Mouse (Mus musculus): ENCODE measurements around the gene Tyk2. TPM values are rescaled to one million over a fixed set of nuclear protein-coding genes. Genes with fewer than 3 reads are reported as not detected.
A peak's percentile ranks its signal among the peaks of the same experiment; 100 is the strongest.

Gene Tyk2
- polyA plus RNA-seq, 1 experiment, result 11.4 TPM

DNA sequence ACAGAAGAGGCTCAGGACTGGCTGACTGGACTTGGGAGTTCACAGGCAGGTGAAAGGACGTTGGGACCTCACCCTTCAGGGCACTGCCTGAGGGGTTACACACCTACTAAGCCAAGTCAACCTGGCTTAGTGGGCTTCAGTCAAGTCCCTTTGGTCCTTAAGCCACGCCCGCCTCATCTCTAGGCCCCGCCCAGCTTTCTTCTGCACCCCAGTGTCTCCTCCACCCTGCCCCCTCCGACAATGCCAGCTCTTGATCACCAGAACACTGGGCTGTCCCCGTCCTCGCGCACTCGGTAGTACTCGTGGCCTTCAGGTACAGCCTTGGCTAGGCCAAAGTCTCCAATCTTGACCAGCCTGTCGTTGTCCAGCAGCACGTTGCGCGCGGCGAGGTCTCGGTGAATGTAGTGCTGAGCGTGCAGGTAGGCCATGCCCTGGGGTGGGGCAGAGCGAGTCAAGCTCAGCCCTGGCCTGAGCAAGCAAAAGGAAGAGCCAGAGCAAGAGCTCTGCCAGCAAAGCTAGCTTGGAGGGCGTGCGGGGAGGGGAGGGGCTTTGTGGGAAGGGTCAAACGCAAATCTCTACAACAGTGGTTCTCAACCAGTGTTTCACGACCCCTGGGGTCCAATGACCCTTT lies 23.3 kb downstream of the Tyk2 start:
- Histone ChIP-seq H3K4me3 (ENCODE audit: control insufficient read depth, low read depth, low read length) (no peak overlapping the region), H3K36me3 (ENCODE audit: control insufficient read depth, insufficient read depth, low read length) (no peaks in the 10 kb centered on the region), H3K4me1 (ENCODE audit: control insufficient read depth, insufficient read depth, low read length) (peaks cover 3% of the 10 kb centered on the region), H3K27me3 (ENCODE audit: control insufficient read depth, insufficient read depth, low read length) (no peaks in the 10 kb centered on the region), H3K27ac (ENCODE audit: control insufficient read depth, insufficient read depth, low read depth, low read length) (no peak overlapping the region)
- 0 out of 2 replicates have a peak, but pooled peaks have one; percentile 3 for TF ChIP-seq CTCF (IDR thresholded peaks at IDR 0.05; ENCODE audit: control insufficient read depth, insufficient read depth, insufficient replicate concordance, low read depth, low read length)
- peak; percentile 12; the same call in 1 of the 2 replicates for TF ChIP-seq POLR2A (IDR thresholded peaks at IDR 0.05; ENCODE audit: control insufficient read depth, low read depth, low read length)

DNA sequence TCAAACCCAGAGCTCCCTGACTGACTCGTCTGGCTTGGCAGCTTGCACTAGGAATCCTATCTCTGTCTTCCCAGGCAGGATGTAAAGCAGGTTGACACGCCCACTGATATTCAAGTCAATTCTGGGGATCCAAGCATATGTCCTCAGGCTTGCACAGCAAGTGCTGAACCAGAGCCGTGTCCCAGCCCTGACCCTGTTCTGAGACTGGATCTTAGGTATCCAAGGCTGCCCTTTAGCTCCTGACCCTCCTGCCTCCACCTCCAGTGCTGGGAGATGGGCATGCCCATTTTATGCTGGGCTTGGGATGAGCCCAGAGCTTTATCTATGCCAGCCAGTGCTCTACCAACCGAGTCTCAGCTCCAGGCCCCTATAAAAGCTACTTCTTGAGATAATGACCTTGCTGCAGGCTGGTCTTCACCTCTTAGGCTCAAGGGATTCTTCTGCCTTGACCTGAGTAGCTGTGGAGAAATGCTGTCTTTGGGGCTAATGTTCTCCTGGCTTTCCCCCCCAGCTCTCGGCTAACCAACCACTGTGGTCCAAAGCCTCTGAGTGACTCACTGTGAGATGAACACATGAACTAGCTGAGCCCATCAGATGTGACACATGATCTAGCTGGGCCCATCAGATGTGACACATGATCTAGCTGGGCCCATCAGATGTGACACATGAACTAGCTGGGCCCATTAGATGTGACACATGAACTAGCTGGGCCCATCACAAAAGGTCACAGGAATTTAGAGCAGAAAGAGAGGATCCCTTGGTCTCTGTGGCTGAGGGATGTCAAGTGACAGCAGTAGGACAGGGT lies 25.1 kb downstream of the Tyk2 start:
- Histone ChIP-seq H3K36me3 (ENCODE audit: control insufficient read depth, insufficient read depth, low read length) (no peaks in the 10 kb centered on the region; the same call in 1 of the 2 replicates), H3K4me1 (ENCODE audit: control insufficient read depth, insufficient read depth, low read length) (peaks cover 3% of the 10 kb centered on the region), H3K27ac (ENCODE audit: control insufficient read depth, insufficient read depth, low read depth, low read length) (no peak overlapping the region), H3K4me3 (ENCODE audit: control insufficient read depth, low read depth, low read length) (no peak overlapping the region), H3K27me3 (ENCODE audit: control insufficient read depth, insufficient read depth, low read length) (no peaks in the 10 kb centered on the region)
- TF ChIP-seq POLR2A (IDR thresholded peaks at IDR 0.05; ENCODE audit: control insufficient read depth, low read depth, low read length) (no peak), CTCF (IDR thresholded peaks at IDR 0.05; ENCODE audit: control insufficient read depth, insufficient read depth, insufficient replicate concordance, low read depth, low read length) (no peak)

DNA sequence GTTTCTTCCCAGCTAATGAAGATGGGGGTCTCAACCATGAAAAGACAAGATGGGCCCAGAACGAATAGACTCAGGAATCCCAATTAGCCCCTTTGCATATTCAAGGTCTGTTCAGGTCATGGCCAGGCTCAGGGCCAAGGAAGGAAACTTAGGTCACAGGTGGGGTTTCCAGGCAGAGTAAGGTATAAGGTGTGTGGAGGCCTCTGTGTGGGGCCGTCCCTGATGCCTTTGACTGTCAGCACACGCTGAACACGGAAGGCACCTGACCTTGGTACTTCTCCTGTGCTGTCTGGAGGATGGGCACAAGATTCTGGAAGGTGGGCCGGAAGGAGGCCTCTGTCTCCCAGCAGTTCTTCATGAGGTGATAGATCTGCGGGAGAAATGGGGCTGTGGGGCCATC lies 26.2 kb downstream of the Tyk2 start:
- peaks cover 3% of the 10 kb centered on the region for H3K4me1 ChIP-seq (ENCODE audit: control insufficient read depth, insufficient read depth, low read length)
- no peak for TF ChIP-seq CTCF (IDR thresholded peaks at IDR 0.05; ENCODE audit: control insufficient read depth, insufficient read depth, insufficient replicate concordance, low read depth, low read length)
- no peak for TF ChIP-seq POLR2A (IDR thresholded peaks at IDR 0.05; ENCODE audit: control insufficient read depth, low read depth, low read length)
- no peak overlapping the region for H3K27ac ChIP-seq (ENCODE audit: control insufficient read depth, insufficient read depth, low read depth, low read length)
- no peaks in the 10 kb centered on the region; the same call in 1 of the 2 replicates for H3K36me3 ChIP-seq (ENCODE audit: control insufficient read depth, insufficient read depth, low read length)
- H3K4me3 ChIP-seq (ENCODE audit: control insufficient read depth, low read depth, low read length), result no peak overlapping the region
- no peaks in the 10 kb centered on the region for H3K27me3 ChIP-seq (ENCODE audit: control insufficient read depth, insufficient read depth, low read length)

DNA sequence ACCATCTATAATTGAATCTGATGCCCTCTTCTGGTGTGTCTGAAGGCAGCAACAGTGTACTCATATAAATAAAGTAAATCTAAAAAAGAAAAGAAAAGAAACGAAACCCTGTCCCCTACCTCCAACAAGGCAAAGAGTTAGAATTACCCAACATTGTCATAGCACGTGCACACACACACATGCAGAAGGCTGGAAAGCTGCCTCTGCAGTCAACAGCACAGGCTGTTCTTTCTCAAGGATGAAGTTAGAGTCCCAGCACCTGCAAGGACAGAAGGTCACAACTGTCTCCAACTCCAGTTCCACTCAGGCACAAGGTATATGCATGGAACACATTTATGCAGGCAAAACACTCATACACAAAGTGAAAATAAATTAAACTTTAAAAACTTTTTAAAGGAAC lies 29.0 kb downstream of the Tyk2 start:
- Histone ChIP-seq H3K27ac (ENCODE audit: control insufficient read depth, insufficient read depth, low read depth, low read length) (no peak overlapping the region), H3K4me1 (ENCODE audit: control insufficient read depth, insufficient read depth, low read length) (no peaks in the 10 kb centered on the region), H3K4me3 (ENCODE audit: control insufficient read depth, low read depth, low read length) (no peak overlapping the region), H3K36me3 (ENCODE audit: control insufficient read depth, insufficient read depth, low read length) (no peaks in the 10 kb centered on the region; the same call in 1 of the 2 replicates), H3K27me3 (ENCODE audit: control insufficient read depth, insufficient read depth, low read length) (no peaks in the 10 kb centered on the region)
- TF ChIP-seq CTCF (IDR thresholded peaks at IDR 0.05; ENCODE audit: control insufficient read depth, insufficient read depth, insufficient replicate concordance, low read depth, low read length) (no peak), POLR2A (IDR thresholded peaks at IDR 0.05; ENCODE audit: control insufficient read depth, low read depth, low read length) (no peak)

DNA sequence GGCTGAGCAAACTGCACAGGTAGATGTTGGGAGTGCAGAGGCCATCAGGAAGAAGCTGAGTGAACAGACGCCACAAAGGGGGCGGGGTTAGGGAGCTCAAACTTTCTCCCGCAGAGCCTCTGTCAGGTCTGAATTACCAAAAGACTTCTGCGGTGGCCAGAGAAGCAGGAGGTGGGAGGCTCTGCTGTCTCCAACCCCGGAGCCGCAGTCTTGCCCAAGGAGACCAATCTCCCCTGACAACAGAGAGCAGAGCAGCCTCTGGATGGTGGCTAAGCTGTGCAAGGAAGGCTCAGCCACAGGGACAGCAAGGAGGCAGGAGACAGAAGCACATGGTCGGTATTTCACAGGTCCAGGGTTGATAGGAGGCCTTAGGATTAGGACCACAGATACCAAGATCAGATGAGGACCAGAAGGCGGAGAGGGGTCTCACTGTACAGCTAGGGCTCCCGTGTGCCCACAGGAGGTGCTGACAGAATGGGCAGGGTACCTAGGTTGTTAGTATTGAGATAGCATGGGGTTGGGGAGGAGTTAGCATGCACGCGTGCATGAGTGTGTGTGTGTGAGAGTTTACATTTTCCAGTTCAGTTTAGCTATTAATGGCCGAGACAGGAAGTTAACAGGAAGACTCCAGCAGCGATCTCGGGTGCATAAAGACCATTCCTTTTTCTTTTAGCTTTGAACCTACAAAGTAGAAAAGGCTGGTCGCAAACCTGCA lies 30.4 kb downstream of the Tyk2 start:
- TF ChIP-seq POLR2A (IDR thresholded peaks at IDR 0.05; ENCODE audit: control insufficient read depth, low read depth, low read length) (no peak), CTCF (IDR thresholded peaks at IDR 0.05; ENCODE audit: control insufficient read depth, insufficient read depth, insufficient replicate concordance, low read depth, low read length) (no peak)
- H3K4me3 ChIP-seq (ENCODE audit: control insufficient read depth, low read depth, low read length), result no peak overlapping the region

DNA sequence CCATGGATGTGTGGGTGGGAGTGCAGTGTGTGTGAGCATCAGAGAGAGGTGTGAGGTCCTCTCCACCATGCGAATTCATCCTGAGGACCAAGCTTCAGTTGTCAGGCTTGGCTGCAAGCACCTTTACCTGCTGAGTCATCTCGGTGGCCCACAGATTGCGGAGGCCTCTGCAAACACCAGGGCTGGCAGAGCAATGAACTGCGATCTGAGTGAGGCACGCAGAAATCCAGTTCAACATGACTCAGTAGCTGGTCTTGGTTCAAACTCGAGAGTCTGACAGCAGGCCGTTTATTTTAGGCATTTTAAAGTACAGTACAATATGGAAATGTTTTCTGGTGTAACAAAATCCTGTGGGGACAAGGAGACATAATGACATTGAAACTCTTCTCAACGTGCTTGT lies 33.2 kb downstream of the Tyk2 start:
- H3K36me3 ChIP-seq (ENCODE audit: control insufficient read depth, insufficient read depth, low read length), result no peaks in the 10 kb centered on the region; the same call in 1 of the 2 replicates
- H3K4me3 ChIP-seq (ENCODE audit: control insufficient read depth, low read depth, low read length), result no peak overlapping the region
- TF ChIP-seq CTCF (IDR thresholded peaks at IDR 0.05; ENCODE audit: control insufficient read depth, insufficient read depth, insufficient replicate concordance, low read depth, low read length) (no peak), POLR2A (IDR thresholded peaks at IDR 0.05; ENCODE audit: control insufficient read depth, low read depth, low read length) (no peak)
- H3K4me1 ChIP-seq (ENCODE audit: control insufficient read depth, insufficient read depth, low read length), result no peaks in the 10 kb centered on the region
- no peaks in the 10 kb centered on the region for H3K27me3 ChIP-seq (ENCODE audit: control insufficient read depth, insufficient read depth, low read length)
- no peak overlapping the region for H3K27ac ChIP-seq (ENCODE audit: control insufficient read depth, insufficient read depth, low read depth, low read length)

More for the DNA sequence above, 30.4 kb downstream of the Tyk2 start:
- Histone ChIP-seq H3K27ac (ENCODE audit: control insufficient read depth, insufficient read depth, low read depth, low read length) (no peak overlapping the region), H3K4me1 (ENCODE audit: control insufficient read depth, insufficient read depth, low read length) (no peaks in the 10 kb centered on the region), H3K27me3 (ENCODE audit: control insufficient read depth, insufficient read depth, low read length) (no peaks in the 10 kb centered on the region), H3K36me3 (ENCODE audit: control insufficient read depth, insufficient read depth, low read length) (no peaks in the 10 kb centered on the region; the same call in 1 of the 2 replicates)

DNA sequence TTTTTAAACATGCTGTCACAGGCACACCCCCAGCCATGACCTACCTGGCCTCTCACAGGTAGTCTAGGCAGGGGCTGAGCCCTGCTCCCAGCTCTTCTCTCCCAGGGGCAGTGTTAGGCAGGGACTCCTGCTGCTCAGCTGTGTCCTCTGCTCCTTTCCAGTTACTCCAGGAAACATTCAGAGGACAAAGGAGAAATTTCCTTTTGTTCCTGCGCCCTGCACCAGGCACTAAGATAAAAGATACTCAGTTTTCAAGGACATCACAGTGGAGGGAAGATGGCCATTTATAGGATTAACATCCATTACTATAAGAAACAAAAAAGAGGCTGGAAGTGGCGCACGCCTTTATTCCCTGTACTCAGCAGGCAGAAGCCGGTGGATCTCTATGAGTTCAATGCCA lies 35.1 kb downstream of the Tyk2 start:
- no peak overlapping the region for H3K4me3 ChIP-seq (ENCODE audit: control insufficient read depth, low read depth, low read length)
- H3K36me3 ChIP-seq (ENCODE audit: control insufficient read depth, insufficient read depth, low read length), result no peaks in the 10 kb centered on the region
- no peaks in the 10 kb centered on the region for H3K27me3 ChIP-seq (ENCODE audit: control insufficient read depth, insufficient read depth, low read length)
- TF ChIP-seq CTCF (IDR thresholded peaks at IDR 0.05; ENCODE audit: control insufficient read depth, insufficient read depth, insufficient replicate concordance, low read depth, low read length) (no peak), POLR2A (IDR thresholded peaks at IDR 0.05; ENCODE audit: control insufficient read depth, low read depth, low read length) (no peak)
- H3K4me1 ChIP-seq (ENCODE audit: control insufficient read depth, insufficient read depth, low read length), result peaks cover 1% of the 10 kb centered on the region
- no peak overlapping the region for H3K27ac ChIP-seq (ENCODE audit: control insufficient read depth, insufficient read depth, low read depth, low read length)

Measured in testis, adult 2 months (tissue).